ENCODE assay signal across 26 mouse cellular contexts in genomic region chr5:63534197-63534596, GRCm38 (mm10).
DNase-seq lines count a peak whose midpoint lies in the region; ATAC-seq and TF ChIP-seq lines count a peak whose summit lies in the region.
"Had no signal": no experiment of that assay in that cellular context is flagged by ENCODE, and none has a peak within 500 bp of the region (broad histone marks: within the 10 kb centered on the region; RNA-seq: fewer than 3 reads in every experiment).

No protein-coding gene starts in this region.

- H3K9ac ChIP-seq in forebrain, embryonic 14.5 days (ENCODE audit: low read length) = no peak overlapping the region
- no peak overlapping the region for H3K9ac ChIP-seq in forebrain, embryonic 15.5 days (replicated peaks)
- no peak overlapping the region for H3K9ac ChIP-seq in hindbrain, embryonic 15.5 days
- H3K9ac ChIP-seq: heart, embryonic 13.5 days; liver, embryonic 13.5 days; midbrain, embryonic 12.5 days had no signal

- TF ChIP-seq CTCF in brain, embryonic 14.5 days (IDR thresholded peaks at IDR 0.05; ENCODE audit: borderline replicate concordance, extremely low read depth, insufficient read depth, insufficient read length) = no peak
- no peak for TF ChIP-seq CTCF in gastrocnemius, adult 2 months (IDR thresholded peaks at IDR 0.05)

- no peak overlapping the region for H3K4me2 ChIP-seq in forebrain, embryonic 14.5 days (ENCODE audit: low read length)
- no peak overlapping the region for H3K4me2 ChIP-seq in forebrain, embryonic 15.5 days (replicated peaks)
- H3K4me2 ChIP-seq in hindbrain, embryonic 15.5 days = no peak overlapping the region
- H3K4me2 ChIP-seq: heart, embryonic 13.5 days; liver, embryonic 13.5 days; midbrain, embryonic 12.5 days had no signal

- no peak overlapping the region for H3K4me3 ChIP-seq in forebrain, embryonic 14.5 days (ENCODE audit: low read depth, low read length)
- no peak overlapping the region for H3K4me3 ChIP-seq in forebrain, embryonic 15.5 days
- no peak overlapping the region for H3K4me3 ChIP-seq in hindbrain, embryonic 15.5 days
- no peak overlapping the region for H3K4me3 ChIP-seq in gastrocnemius, adult 2 months
- H3K4me3 ChIP-seq: heart, adult 2 months; heart, embryonic 13.5 days; left cerebral cortex, adult 2 months; liver, embryonic 13.5 days; midbrain, embryonic 12.5 days had no signal

- no peaks in the 10 kb centered on the region for H3K27me3 ChIP-seq in forebrain, embryonic 14.5 days (replicated peaks; ENCODE audit: control insufficient read depth, insufficient read depth, low read length)
- H3K27me3 ChIP-seq in forebrain, embryonic 15.5 days = no peaks in the 10 kb centered on the region
- H3K27me3 ChIP-seq in hindbrain, embryonic 15.5 days = no peaks in the 10 kb centered on the region
- H3K27me3 ChIP-seq: heart, embryonic 13.5 days; liver, embryonic 13.5 days; midbrain, embryonic 12.5 days had no signal

- no peaks in the 10 kb centered on the region for H3K4me1 ChIP-seq in forebrain, embryonic 14.5 days (ENCODE audit: control insufficient read depth, insufficient read depth, low read length)
- no peaks in the 10 kb centered on the region for H3K4me1 ChIP-seq in forebrain, embryonic 15.5 days
- no peaks in the 10 kb centered on the region for H3K4me1 ChIP-seq in hindbrain, embryonic 15.5 days (replicated peaks)
- H3K4me1 ChIP-seq: heart, embryonic 13.5 days; liver, embryonic 13.5 days; midbrain, embryonic 12.5 days had no signal

- no peak for ATAC-seq in forebrain, embryonic 14.5 days
- no peak for ATAC-seq in forebrain, embryonic 15.5 days (replicated peaks)
- ATAC-seq in hindbrain, embryonic 15.5 days (ENCODE audit: low FRiP score, low read depth) = peak; percentile 34; the same call in 1 of the 2 replicates
- ATAC-seq: inflammation-experienced regulatory T-cells, adult 6 months; Patski had no signal

- TF ChIP-seq POLR2A in brain, embryonic 14.5 days (IDR thresholded peaks at IDR 0.05; ENCODE audit: borderline replicate concordance, extremely low read depth, insufficient read depth, insufficient read length, poor library complexity, severe bottlenecking) = no peak

- H3K27ac ChIP-seq in forebrain, embryonic 14.5 days (ENCODE audit: low read depth, low read length) = no peak overlapping the region
- H3K27ac ChIP-seq in forebrain, embryonic 15.5 days (replicated peaks) = no peak overlapping the region
- no peak overlapping the region for H3K27ac ChIP-seq in hindbrain, embryonic 15.5 days (replicated peaks)
- H3K27ac ChIP-seq in gastrocnemius, adult 2 months = no peak overlapping the region
- H3K27ac ChIP-seq: heart, adult 2 months; heart, embryonic 13.5 days; left cerebral cortex, adult 2 months; liver, embryonic 13.5 days; midbrain, embryonic 12.5 days had no signal

- no peaks in the 10 kb centered on the region for H3K9me3 ChIP-seq in forebrain, embryonic 14.5 days (replicated peaks; ENCODE audit: control insufficient read depth, low read length)
- no peaks in the 10 kb centered on the region for H3K9me3 ChIP-seq in forebrain, embryonic 15.5 days
- no peaks in the 10 kb centered on the region for H3K9me3 ChIP-seq in hindbrain, embryonic 15.5 days
- H3K9me3 ChIP-seq: heart, embryonic 13.5 days; liver, embryonic 13.5 days; midbrain, embryonic 12.5 days had no signal

- no peaks in the 10 kb centered on the region for H3K36me3 ChIP-seq in forebrain, embryonic 14.5 days (ENCODE audit: control insufficient read depth, insufficient read depth, low read length)
- H3K36me3 ChIP-seq in forebrain, embryonic 15.5 days = no peaks in the 10 kb centered on the region
- H3K36me3 ChIP-seq in hindbrain, embryonic 15.5 days = no peaks in the 10 kb centered on the region
- H3K36me3 ChIP-seq: G1E; heart, embryonic 13.5 days; liver, embryonic 13.5 days; midbrain, embryonic 12.5 days had no signal

- peak; percentile 9 for DNase-seq in forebrain, embryonic 14.5 days (ENCODE audit: low spot score)
- peak; percentile 48 for DNase-seq in ES-CJ7 (ENCODE audit: low read depth, low spot score)
- DNase-seq in brain, embryonic 14.5 days (ENCODE audit: low read depth) = peak; percentile 29
- DNase-seq in thymus, postnatal 14 days = no peak
- no peak for DNase-seq in thymus, postnatal 10 days (ENCODE audit: low spot score in 2 of 2)
- no peak for DNase-seq in gastrocnemius, adult 2 months
- DNase-seq: adrenal gland, postnatal 25 days; cerebellum, adult 11 months; cerebellum, adult 9-11 months; gastrocnemius, postnatal 14 days; heart, adult 2 months; kidney, adult 18-20 months; liver, embryonic 13.5 days; lung, adult 2 months; lung, postnatal 14 days; right cerebral cortex, adult 18-20 months; right cerebral cortex, postnatal 4 days; thymus, postnatal 36 days had no signal

- intact Hi-C loops in gastrocnemius, adult 2 months (cut with DNase I) = no loop called here

- 57% methylated on average over 7 of the region's 7 CpGs for WGBS in forebrain, embryonic 14.5 days
- WGBS in forebrain, embryonic 15.5 days = 51% methylated on average over 7 of the region's 7 CpGs
- 33% methylated on average over 7 of the region's 7 CpGs for WGBS in hindbrain, embryonic 15.5 days

Comparison
In these comparisons a context has a peak if more than half of its experiments do, and no peak if none do; other contexts are left out.
1. DNase-seq: peak in forebrain, embryonic 14.5 days (single experiment), ES-CJ7 (single experiment) and brain, embryonic 14.5 days (single experiment); none in thymus, postnatal 14 days (single experiment), thymus, postnatal 10 days (0 of 2) and gastrocnemius, adult 2 months (single experiment).